Mouse (Mus musculus) liver, embryonic 14.5 days (tissue): ENCODE results near the gene Galnt17. TPM values are rescaled to one million over a fixed set of nuclear protein-coding genes. Genes with fewer than 3 reads are reported as not detected.

Source experiments
- ATAC-seq: fragments of 200-750 bp; cut with Nextera tagmentation; 2 replicates; pipeline ENCODE4 v1.8.0; 2017; ENCODE audit warnings: moderate number of reproducible peaks, mild to moderate bottlenecking, moderate library complexity; ENCODE audit not compliant: insufficient read depth
- DNase-seq, 3 experiments: peaks; one replicate each; pipeline ENCODE4 v3.0.0-alpha.2; 2012 to 2013; ENCODE audit warnings: low read depth in 3 of 3, low spot score in 3 of 3
- H3K27ac ChIP-seq: fragments of 300-500 bp; sonication (generic); 2 replicates; pipeline ENCODE4 v1.5.1; 2014; ENCODE audit warnings: moderate library complexity, mild to moderate bottlenecking, control low read depth, inconsistent platforms
- H3K27me3 ChIP-seq: fragments of 300-500 bp; sonication (generic); 2 replicates; pipeline ENCODE4 v1.6.1; 2014; ENCODE audit warnings: mild to moderate bottlenecking, low read length, moderate library complexity; ENCODE audit not compliant: control insufficient read depth, insufficient read depth
- H3K36me3 ChIP-seq: fragments of 300-500 bp; sonication (generic); replicated peaks from 2 replicates; pipeline ENCODE4 v1.6.1; 2014; ENCODE audit warnings: low read depth; ENCODE audit not compliant: control insufficient read depth, insufficient read depth
- H3K4me1 ChIP-seq, 2 experiments: fragments of 200-500 bp in 1 of 2; fragments of 300-500 bp in 1 of 2; sonication (generic) in 1 of 2; replicated peaks; 2 replicates each; pipeline ENCODE4 v1.6.1; 2012 to 2014; ENCODE audit warnings: antibody characterized with exemption in 1 of 2, inconsistent platforms in 1 of 2, low read length in 1 of 2; ENCODE audit not compliant: control insufficient read depth in 2 of 2, insufficient read depth in 2 of 2
- H3K4me2 ChIP-seq: fragments of 300-500 bp; sonication (generic); 2 replicates; pipeline ENCODE4 v1.6.1; 2014; ENCODE audit warnings: low read depth, mild to moderate bottlenecking, control low read depth, moderate library complexity
- H3K4me3 ChIP-seq, 2 experiments: fragments of 200-500 bp in 1 of 2; fragments of 300-500 bp in 1 of 2; sonication (generic) in 1 of 2; 2 replicates each; pipeline ENCODE4 v1.5.1; 2012 to 2014; ENCODE audit warnings: low read depth in 2 of 2, low read length in 2 of 2, mild to moderate bottlenecking in 2 of 2, control low read depth in 1 of 2, inconsistent platforms in 1 of 2, moderate library complexity in 1 of 2; ENCODE audit not compliant: insufficient read depth in 1 of 2
- H3K9ac ChIP-seq: fragments of 300-500 bp; sonication (generic); replicated peaks from 2 replicates; pipeline ENCODE4 v1.6.1; 2014; ENCODE audit warnings: mild to moderate bottlenecking, control low read depth, moderate library complexity
- H3K9me3 ChIP-seq: fragments of 300-500 bp; sonication (generic); 2 replicates; pipeline ENCODE4 v1.6.1; 2016; ENCODE audit warnings: low read length, mixed read lengths; ENCODE audit not compliant: control insufficient read depth
- CTCF ChIP-seq: IDR thresholded peaks from 2 replicates; pipeline ENCODE4 v1.5.1; 2016; ENCODE audit warnings: antibody characterized with exemption, low read depth, control low read depth
- EP300 ChIP-seq: IDR thresholded peaks from 2 replicates; pipeline ENCODE4 v1.6.1; 2016; ENCODE audit warnings: antibody characterized with exemption, low read depth
- WGBS: fragments of 180-500 bp; shearing (Covaris S2); extraction: QIAGEN DNeasy Blood & Tissue Kit; methylation state at CpG from one replicate; pipeline ENCODE4 v1.1.7; 2014; ENCODE audit not compliant: insufficient replicate concordance; 5-methylcytosine and 5-hydroxymethylcytosine counted together
- polyA plus RNA-seq, 2 experiments: library from polyadenylated mRNA; depleted of rRNA in 1 of 2; stranded (reverse) in 1 of 2; unstranded in 1 of 2; fragments of >200 nt; fragmentation: Nextera tagmentation in 1 of 2; extraction: Ambion mirVana in 1 of 2; gene quantifications; 2 replicates each; pipeline versions ENCODE4 v1.2.1 to v1.2.3; 2012 to 2014

The Galnt17 gene
- polyA plus RNA-seq, 2 experiments = 0.02 TPM; not detected in 1

DNA sequence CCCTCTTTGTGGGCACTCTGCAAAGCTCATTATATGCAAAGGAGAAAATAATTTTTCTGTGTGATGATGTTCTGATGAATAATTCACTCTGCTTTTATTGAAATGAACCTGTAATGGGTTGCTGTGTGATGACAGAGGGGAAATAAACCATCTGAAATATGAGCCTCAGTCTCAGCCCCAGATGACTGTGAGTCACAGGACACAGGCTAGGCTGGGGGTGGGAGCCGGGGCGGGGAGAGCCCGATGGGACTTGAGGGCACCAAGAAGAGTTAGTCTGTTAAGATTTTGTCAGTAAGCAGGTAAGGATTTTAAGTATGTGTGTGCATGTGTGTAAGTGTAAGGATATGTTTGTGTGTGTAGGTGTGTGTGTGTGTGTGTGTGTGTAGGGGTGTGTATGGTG is 406.6 kb downstream of the Galnt17 start:
- Histone ChIP-seq H3K36me3 (no peaks in the 10 kb centered on the region), H3K9ac (no peak overlapping the region), H3K27ac (no peak overlapping the region), H3K4me2 (no peak overlapping the region), H3K4me3 (no peak overlapping the region), H3K4me1 (no peaks in the 10 kb centered on the region), H3K9me3 (no peaks in the 10 kb centered on the region), H3K27me3 (no peaks in the 10 kb centered on the region)
- DNase-seq (no peak), ATAC-seq (no peak)
- TF ChIP-seq CTCF = no peak
- TF ChIP-seq EP300 = no peak
- WGBS = 63% methylated on average over 3 of the region's 3 CpGs

GRCm38 (mm10) chr5:130895991-130896390 is 412.3 kb downstream of the Galnt17 start:
- H3K27ac ChIP-seq = no peak overlapping the region
- no peaks in the 10 kb centered on the region for H3K9me3 ChIP-seq
- H3K4me3 ChIP-seq = no peak overlapping the region
- WGBS = 76% methylated on average over 3 of the region's 3 CpGs
- no peaks in the 10 kb centered on the region for H3K36me3 ChIP-seq
- H3K4me2 ChIP-seq = no peak overlapping the region
- no peaks in the 10 kb centered on the region for H3K4me1 ChIP-seq
- H3K9ac ChIP-seq = no peak overlapping the region
- ATAC-seq = no peak
- TF ChIP-seq CTCF (peak; percentile 62), EP300 (no peak)
- no peak for DNase-seq
- H3K27me3 ChIP-seq = no peaks in the 10 kb centered on the region

DNA sequence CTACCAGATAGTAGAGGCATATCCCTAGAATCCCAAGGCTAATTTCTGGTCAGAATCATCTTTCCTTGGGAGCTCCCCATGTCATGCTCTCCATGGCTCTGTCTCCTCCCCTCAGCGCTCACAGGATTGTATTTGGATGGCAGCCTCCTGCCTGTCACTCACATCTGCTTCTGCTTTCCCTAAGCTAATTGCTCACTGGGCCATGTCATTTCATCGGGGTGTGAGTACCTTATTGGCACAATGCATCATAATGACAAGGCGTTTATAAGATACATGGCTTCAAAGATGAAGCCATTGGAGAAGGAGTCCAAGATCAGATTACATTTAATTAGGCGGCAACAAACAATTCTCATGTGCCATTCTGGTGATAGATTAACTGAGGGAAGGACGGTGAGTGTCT is 416.6 kb downstream of the Galnt17 start:
- Histone ChIP-seq H3K4me1 (no peaks in the 10 kb centered on the region), H3K4me2 (no peak overlapping the region), H3K27ac (no peak overlapping the region), H3K36me3 (no peaks in the 10 kb centered on the region), H3K27me3 (no peaks in the 10 kb centered on the region), H3K9ac (no peak overlapping the region), H3K4me3 (no peak overlapping the region), H3K9me3 (no peaks in the 10 kb centered on the region)
- no peak for ATAC-seq
- WGBS = 56% methylated on average over 5 of the region's 5 CpGs
- DNase-seq = no peak
- TF ChIP-seq CTCF (no peak), EP300 (no peak)

DNA sequence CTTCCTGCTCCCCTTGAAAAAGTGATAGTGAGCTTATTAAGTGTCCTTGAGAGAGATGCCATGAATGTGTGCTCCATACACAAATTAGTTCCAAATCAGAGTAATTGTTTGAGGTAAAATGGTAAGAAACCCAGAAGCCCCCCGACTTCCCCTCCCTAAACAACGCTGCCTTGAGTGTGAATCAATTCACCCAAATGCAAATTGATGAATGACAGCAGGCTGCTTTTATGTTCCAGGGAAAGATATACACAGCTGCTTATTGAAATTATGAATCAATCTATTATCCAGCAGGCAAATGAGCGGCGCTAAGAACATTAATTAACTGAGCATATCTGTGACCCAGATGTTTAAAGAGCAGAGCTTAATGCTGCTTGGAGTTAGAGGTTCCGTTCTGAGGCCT is 428.0 kb downstream of the Galnt17 start:
- no peak for ATAC-seq
- no peaks in the 10 kb centered on the region for H3K36me3 ChIP-seq
- no peak for DNase-seq
- H3K9ac ChIP-seq = no peak overlapping the region
- H3K27me3 ChIP-seq = no peaks in the 10 kb centered on the region
- no peak overlapping the region for H3K27ac ChIP-seq
- H3K9me3 ChIP-seq = no peaks in the 10 kb centered on the region
- no peak overlapping the region for H3K4me2 ChIP-seq
- TF ChIP-seq EP300 (no peak), CTCF (no peak)
- WGBS = 68% methylated on average over 5 of the region's 5 CpGs
- H3K4me1 ChIP-seq = no peaks in the 10 kb centered on the region
- no peak overlapping the region for H3K4me3 ChIP-seq

DNA sequence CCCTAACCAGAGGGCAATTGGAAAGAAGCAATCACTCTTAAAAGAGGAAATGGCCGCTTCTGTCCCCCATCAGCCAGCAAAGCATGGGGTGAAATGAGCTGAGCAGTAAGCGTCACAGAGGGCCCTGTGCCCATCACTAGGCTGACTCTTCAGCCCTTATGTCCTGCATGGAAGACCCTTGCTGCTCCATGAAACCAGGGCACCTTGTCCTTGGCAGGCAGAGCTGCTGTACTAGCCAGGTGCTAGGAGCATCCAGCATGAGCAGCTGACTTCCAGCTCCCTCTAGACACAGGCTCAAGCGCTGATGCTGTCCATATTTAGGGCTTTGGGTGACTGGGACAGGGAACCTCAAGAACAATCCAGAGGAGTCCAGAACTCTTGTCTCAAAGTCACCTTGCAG is 432.9 kb downstream of the Galnt17 start:
- Histone ChIP-seq H3K27me3 (no peaks in the 10 kb centered on the region), H3K4me3 (no peak overlapping the region), H3K36me3 (no peaks in the 10 kb centered on the region), H3K9me3 (no peaks in the 10 kb centered on the region), H3K9ac (no peak overlapping the region), H3K4me2 (no peak overlapping the region), H3K27ac (no peak overlapping the region), H3K4me1 (no peaks in the 10 kb centered on the region)
- DNase-seq (no peak), ATAC-seq (no peak)
- WGBS = 66% methylated on average over 3 of the region's 3 CpGs
- TF ChIP-seq CTCF = no peak
- no peak for TF ChIP-seq EP300
